Mouse (Mus musculus): ENCODE measurements around the gene Klhl13.

The Klhl13 gene

DNA sequence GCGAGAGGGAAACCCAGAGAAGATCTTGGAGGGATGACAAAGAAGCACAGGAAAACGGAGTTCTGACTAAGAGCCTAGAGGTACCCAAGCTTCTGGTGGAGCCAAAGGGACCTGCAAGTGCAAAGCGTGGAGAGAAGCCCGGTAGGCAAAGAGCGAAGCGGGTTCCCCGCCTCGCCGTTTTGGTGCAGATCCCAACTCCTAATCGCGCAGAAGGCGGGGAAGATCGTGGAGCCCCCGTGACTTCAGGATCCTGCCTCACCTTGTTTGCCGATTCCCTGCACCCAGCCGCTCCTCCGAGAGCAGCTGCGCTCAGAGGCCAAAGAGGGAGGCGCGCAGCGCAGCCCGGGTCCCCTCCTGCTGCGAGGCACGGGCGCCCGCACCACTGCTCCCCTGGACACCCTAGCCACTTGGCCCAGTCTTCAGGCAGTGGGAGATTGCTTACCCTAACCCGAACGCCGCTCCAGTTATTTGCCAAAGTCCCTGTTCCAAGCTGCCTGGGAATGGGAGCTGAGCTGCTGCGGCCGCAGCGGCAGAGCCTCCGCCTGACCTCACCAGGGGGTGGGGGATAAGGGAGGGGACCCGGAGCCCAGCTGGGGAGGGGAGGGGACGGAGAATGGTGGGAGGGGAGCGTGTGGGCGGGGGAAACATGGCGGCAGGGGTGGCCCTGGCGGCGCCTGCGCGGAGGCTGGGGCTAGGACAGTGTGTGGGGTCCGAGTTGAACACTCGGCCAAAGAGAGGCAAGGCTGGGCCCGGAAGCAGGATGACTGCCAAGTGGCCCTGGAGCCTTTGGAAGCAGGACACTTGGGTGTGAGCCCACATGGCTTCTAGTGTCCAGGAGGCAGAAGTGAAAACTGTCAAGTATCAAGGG, at the start of gene Klhl13:
Klhl13 (minus strand) TSS at position 569 of the 868 bp plus-strand sequence.
- DNase-seq, result peak; percentile 42 to 47

DNA sequence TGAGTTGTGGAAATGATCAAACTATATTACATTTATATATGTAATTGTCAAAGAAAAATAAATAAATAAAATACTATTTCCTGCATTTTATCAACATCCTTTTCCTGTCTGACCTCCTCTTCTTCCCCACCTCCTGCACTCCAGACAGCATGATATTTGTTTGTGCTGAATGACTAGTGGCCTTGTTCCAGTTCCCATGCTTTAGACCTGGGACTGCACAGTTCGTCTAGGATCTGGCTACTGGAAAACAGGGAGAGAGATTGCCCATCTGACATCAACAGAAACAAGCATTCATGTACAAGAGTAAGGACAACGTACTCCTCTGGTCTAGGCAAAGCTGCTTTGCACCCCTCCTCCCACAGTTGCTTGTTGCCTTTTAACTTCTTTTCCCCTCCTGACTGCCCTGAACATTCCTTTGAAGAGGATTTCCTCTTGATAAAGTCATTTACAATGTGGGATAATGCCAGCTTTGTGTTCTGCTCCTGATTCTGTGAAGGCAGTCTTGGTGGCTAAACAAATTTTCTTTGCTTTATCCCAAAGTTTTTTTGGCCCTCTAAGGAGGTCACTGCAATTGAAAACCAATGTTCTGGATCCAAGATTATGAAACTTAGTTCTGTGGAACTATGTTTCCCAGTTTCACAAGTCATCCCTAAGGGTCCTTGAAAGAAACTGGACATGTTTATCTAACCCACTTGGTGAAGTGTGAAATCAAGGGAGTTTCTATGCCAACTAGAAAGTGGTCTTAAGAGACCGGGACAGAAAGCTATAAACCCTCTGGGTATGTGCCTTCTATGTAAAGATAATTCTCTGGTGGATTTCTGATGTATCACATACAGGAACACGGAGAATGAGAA, 44.6 kb upstream of the Klhl13 start:
- peak in 1 of 2 experiments; percentile 13 for DNase-seq

DNA sequence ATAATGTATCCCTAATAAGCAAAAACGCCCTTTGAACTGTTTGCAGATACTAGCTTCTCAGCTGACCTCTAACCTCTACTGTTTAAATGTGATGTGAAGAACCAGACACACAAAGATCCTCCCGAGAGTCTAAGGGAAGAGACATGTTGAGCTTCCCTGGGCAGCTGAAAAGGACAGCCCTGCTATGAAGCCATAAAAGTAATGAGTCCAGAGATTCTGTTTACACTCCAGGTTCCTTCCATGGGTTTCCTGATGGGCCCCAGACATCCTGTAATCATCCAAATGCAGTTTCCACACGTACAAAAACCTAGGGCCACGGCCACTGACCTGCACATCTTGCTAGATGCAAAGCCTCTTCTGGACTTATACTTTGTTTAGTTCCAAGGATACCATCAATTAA, 23.8 kb upstream of the Klhl13 start:
- no peak for DNase-seq

- DNase-seq, result no peak
Observed at GRCm38 (mm10) chrX:23363441-23363840, 1.4 kb downstream of the Klhl13 start.

DNA sequence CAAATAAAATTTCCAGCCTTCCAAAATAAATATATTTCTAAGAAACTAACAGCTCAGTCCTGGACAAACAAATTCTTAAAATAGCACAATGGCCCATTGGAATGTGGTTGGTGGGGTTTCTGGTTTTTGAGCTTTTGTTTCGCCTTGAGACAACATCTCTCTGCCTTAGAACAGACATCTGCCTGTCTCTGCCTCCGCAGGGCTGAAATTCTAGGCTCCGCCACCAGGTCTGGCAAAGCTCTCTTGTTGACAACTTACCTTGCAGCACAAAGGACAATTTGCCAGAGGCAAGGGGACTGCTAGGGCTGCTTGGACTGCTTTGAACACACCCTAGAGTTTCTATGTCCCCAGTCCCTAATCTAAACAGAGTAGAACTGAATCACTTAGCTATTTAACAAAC, 4.4 kb downstream of the Klhl13 start:
- no peak for DNase-seq

DNA sequence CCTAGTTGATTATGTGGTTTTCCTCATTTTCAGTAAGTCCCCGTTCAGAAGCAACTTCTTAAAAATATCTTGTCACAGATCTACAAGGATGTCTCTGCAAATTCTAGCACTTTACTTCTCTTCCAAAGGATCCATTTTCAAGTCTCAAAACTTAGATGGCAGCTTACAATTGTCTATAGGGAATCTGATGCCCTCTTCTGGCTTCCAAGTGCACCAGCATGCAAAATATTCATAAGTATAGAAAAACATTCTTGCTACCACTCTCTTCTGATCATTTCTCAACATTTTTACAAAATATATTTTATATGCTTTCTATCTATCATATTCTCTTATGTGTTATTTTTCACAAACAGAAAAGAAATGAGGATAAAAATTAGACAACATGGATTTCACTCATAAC, 14.8 kb downstream of the Klhl13 start:
- DNase-seq, result no peak

DNA sequence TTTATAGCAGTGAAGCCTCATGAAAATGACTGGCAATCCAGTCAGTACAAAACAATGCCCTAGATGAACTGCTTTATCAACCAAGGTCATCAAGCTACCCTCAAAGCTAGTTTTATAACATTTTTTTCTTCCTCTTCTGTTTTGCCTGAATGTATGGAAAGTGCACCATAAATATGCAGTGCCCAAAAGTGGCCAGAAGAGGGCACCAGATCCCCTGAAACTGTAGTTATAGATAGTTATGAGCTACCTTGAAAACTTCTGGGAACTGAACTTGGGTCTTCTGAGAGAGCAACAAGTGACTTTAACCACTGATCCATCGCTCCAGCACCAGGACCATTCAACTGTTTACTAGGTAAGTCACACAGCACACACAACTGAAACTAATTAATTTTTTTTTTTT, 36.8 kb downstream of the Klhl13 start:
- DNase-seq, result peak in 1 of 2 experiments; percentile 3

DNA sequence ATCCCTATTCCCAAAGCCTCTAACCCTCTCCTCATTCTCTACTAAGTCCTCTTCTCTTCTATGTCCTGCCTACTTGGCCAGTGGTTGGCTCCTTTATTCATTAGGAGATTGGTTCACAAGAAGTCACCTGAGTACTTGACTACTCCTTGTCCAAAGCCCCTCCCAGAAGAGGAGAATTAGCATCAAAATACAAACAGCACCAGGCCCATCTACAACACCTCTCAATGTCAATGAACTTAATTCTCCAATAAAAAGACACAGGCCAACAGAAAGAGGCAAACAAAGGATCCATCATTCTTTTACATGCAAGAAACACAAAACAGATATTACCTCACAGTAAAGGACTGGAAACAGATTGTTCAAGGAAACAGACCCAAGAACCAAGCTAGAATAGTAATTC, 46.0 kb downstream of the Klhl13 start:
- DNase-seq, result no peak

- peak; percentile 2 to 4 for DNase-seq
Observed at GRCm38 (mm10) chrX:23295952-23296598, 68.8 kb downstream of the Klhl13 start.

DNA sequence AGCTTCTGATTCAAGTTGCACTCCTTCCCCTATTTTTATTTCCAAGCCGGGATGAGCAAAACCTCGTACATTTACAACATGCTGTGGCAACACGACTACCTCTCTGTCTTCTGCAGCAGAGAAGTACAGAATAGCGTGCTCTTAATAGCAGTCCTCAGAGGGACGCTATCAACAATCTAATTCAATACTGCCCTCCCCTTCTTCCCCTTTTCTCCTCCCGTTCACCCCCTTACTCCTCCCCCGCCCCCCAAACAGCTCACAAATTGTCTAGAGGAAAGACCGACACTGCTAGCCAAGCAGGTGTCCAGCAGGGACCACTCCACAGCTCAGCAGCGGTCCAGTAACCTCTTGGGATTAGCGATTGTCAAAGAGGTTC, 79.5 kb downstream of the Klhl13 start:
- DNase-seq, result no peak

- DNase-seq, result no peak
Observed at GRCm38 (mm10) chrX:23284530-23285441, 80.1 kb downstream of the Klhl13 start.

DNA sequence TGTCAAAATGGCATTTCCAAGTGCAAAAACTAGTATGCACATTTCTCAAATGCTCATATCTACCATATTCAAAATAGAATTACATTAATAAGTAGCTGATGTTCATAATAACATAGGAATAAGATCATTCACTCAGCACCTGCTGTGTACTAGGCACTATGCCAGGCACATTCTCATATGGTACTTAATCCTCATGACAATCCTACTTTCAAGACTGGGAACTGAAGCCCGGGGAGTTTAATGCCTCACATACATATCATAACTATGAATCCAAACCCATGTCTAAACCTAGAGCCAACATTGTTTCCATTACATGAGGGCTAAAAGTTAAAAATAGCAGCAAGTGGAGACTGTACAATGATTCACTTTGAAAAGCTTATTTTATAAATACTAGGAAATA, 97.3 kb downstream of the Klhl13 start:
- DNase-seq, result no peak

DNA sequence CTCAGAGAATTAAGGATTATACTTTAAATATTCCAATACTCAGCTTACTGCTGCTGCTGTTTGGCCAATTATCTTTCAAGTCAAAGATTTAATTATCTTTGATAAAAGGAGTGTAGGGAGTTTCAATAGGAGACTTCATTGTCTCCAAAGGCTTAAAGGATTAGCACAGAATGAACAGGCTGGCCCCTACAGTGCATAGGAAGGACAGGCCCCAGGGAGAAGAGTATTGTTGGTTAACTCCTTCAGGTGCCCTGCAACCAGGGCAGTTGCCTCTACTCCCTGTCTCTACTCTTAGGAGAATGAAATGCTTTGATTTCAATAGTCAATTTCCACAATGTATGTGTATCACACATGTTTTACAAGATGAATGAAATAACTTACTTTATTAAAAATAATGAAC, 116.1 kb downstream of the Klhl13 start:
- no peak for DNase-seq

Data from lung, adult 18-20 months (tissue).